Mouse (Mus musculus): ENCODE results near the gene Mvb12b. TPM values are rescaled to one million over a fixed set of nuclear protein-coding genes. Genes with fewer than 3 reads are reported as not detected.
"Not testable (repeated sequence)": the region's sequence is repeated elsewhere in the genome, so short reads cannot be mapped to it uniquely, and the experiment has no call there.

Mvb12b gene
- total and polyA plus RNA-seq, 2 experiments from 2014 or later, result 68.1 to 155 TPM

GRCm38 (mm10) chr2:33914998-33915397, 27.3 kb upstream of the Mvb12b start:
- H3K9ac ChIP-seq (replicated peaks; ENCODE audit: low read length, poor library complexity, severe bottlenecking), result no peak overlapping the region
- ATAC-seq (ENCODE audit: low FRiP score) (no peak), DNase-seq (ENCODE audit: low spot score) (no peak)
- no peak overlapping the region for H3K27ac ChIP-seq (ENCODE audit: low read depth, low read length)
- 82% methylated on average over 8 of the region's 8 CpGs for WGBS
- H3K27me3 ChIP-seq (ENCODE audit: insufficient read depth, low read length), result no peaks in the 10 kb centered on the region
- no peaks in the 10 kb centered on the region for H3K36me3 ChIP-seq (ENCODE audit: insufficient read depth, low read length)
- TF ChIP-seq CTCF (IDR thresholded peaks at IDR 0.05), result no peak
- H3K9me3 ChIP-seq (ENCODE audit: low read length), result no peaks in the 10 kb centered on the region
- no peak overlapping the region for H3K4me2 ChIP-seq (ENCODE audit: low read depth, low read length, poor library complexity, severe bottlenecking)
- no peaks in the 10 kb centered on the region for H3K4me1 ChIP-seq (ENCODE audit: insufficient read depth, low read length)
- no peak overlapping the region for H3K4me3 ChIP-seq (ENCODE audit: low read depth, low read length)

GRCm38 (mm10) chr2:33914334-33914733, 26.6 kb upstream of the Mvb12b start:
- no peak overlapping the region for H3K9ac ChIP-seq (replicated peaks; ENCODE audit: low read length, poor library complexity, severe bottlenecking)
- no peak for ATAC-seq (ENCODE audit: low FRiP score)
- no peaks in the 10 kb centered on the region for H3K36me3 ChIP-seq (ENCODE audit: insufficient read depth, low read length)
- no peaks in the 10 kb centered on the region for H3K27me3 ChIP-seq (ENCODE audit: insufficient read depth, low read length)
- H3K4me2 ChIP-seq (ENCODE audit: low read depth, low read length, poor library complexity, severe bottlenecking), result no peak overlapping the region
- no peaks in the 10 kb centered on the region for H3K4me1 ChIP-seq (ENCODE audit: insufficient read depth, low read length)
- no peak overlapping the region for H3K4me3 ChIP-seq (ENCODE audit: low read depth, low read length)
- no peaks in the 10 kb centered on the region for H3K9me3 ChIP-seq (ENCODE audit: low read length)
- DNase-seq (ENCODE audit: low spot score), result no peak
- no peak for TF ChIP-seq CTCF (IDR thresholded peaks at IDR 0.05)
- no peak overlapping the region for H3K27ac ChIP-seq (ENCODE audit: low read depth, low read length)
- 73% methylated on average over 3 of the region's 3 CpGs for WGBS

- H3K9me3 ChIP-seq (ENCODE audit: low read length); H3K36me3 ChIP-seq (ENCODE audit: insufficient read depth, low read length); DNase-seq (ENCODE audit: low spot score); H3K4me1 ChIP-seq (ENCODE audit: insufficient read depth, low read length); H3K4me2 ChIP-seq (ENCODE audit: low read depth, low read length, poor library complexity, severe bottlenecking); H3K9ac ChIP-seq (replicated peaks; ENCODE audit: low read length, poor library complexity, severe bottlenecking); ATAC-seq (ENCODE audit: low FRiP score); H3K4me3 ChIP-seq (ENCODE audit: low read depth, low read length); H3K27ac ChIP-seq (ENCODE audit: low read depth, low read length); H3K27me3 ChIP-seq (ENCODE audit: insufficient read depth, low read length): not testable (repeated sequence)
- 67% methylated on average over 1 of the region's 1 CpGs for WGBS
Measured at GRCm38 (mm10) chr2:33913598-33913997, 25.9 kb upstream of the Mvb12b start.

GRCm38 (mm10) chr2:33912741-33913140, 25.0 kb upstream of the Mvb12b start:
- no peak for TF ChIP-seq CTCF (IDR thresholded peaks at IDR 0.05)
- no peaks in the 10 kb centered on the region for H3K4me1 ChIP-seq (ENCODE audit: insufficient read depth, low read length)
- H3K4me3 ChIP-seq (ENCODE audit: low read depth, low read length), result no peak overlapping the region
- H3K9ac ChIP-seq (replicated peaks; ENCODE audit: low read length, poor library complexity, severe bottlenecking), result no peak overlapping the region
- 68% methylated on average over 3 of the region's 3 CpGs for WGBS
- no peak overlapping the region for H3K4me2 ChIP-seq (ENCODE audit: low read depth, low read length, poor library complexity, severe bottlenecking)
- DNase-seq (ENCODE audit: low spot score) (no peak), ATAC-seq (ENCODE audit: low FRiP score) (no peak)
- H3K27me3 ChIP-seq (ENCODE audit: insufficient read depth, low read length), result no peaks in the 10 kb centered on the region
- H3K9me3 ChIP-seq (ENCODE audit: low read length), result no peaks in the 10 kb centered on the region
- H3K36me3 ChIP-seq (ENCODE audit: insufficient read depth, low read length), result no peaks in the 10 kb centered on the region
- no peak overlapping the region for H3K27ac ChIP-seq (ENCODE audit: low read depth, low read length)

- Histone ChIP-seq H3K27ac (ENCODE audit: low read depth, low read length) (no peak overlapping the region), H3K4me1 (ENCODE audit: insufficient read depth, low read length) (no peaks in the 10 kb centered on the region), H3K27me3 (ENCODE audit: insufficient read depth, low read length) (no peaks in the 10 kb centered on the region), H3K4me2 (ENCODE audit: low read depth, low read length, poor library complexity, severe bottlenecking) (no peak overlapping the region), H3K36me3 (ENCODE audit: insufficient read depth, low read length) (no peaks in the 10 kb centered on the region), H3K9me3 (ENCODE audit: low read length) (no peaks in the 10 kb centered on the region), H3K4me3 (ENCODE audit: low read depth, low read length) (no peak overlapping the region), H3K9ac (replicated peaks; ENCODE audit: low read length, poor library complexity, severe bottlenecking) (no peak overlapping the region)
- no peak for TF ChIP-seq CTCF (IDR thresholded peaks at IDR 0.05)
- 54% methylated on average over 8 of the region's 8 CpGs for WGBS
- DNase-seq (ENCODE audit: low spot score), result no peak
- no peak for ATAC-seq (ENCODE audit: low FRiP score)
Measured at GRCm38 (mm10) chr2:33908374-33908773, 20.6 kb upstream of the Mvb12b start.

- TF ChIP-seq CTCF (IDR thresholded peaks at IDR 0.05), result no peak
- H3K4me1 ChIP-seq (ENCODE audit: insufficient read depth, low read length), result no peaks in the 10 kb centered on the region
- H3K27ac ChIP-seq (ENCODE audit: low read depth, low read length), result no peak overlapping the region
- H3K27me3 ChIP-seq (ENCODE audit: insufficient read depth, low read length), result no peaks in the 10 kb centered on the region
- H3K9me3 ChIP-seq (ENCODE audit: low read length), result no peaks in the 10 kb centered on the region
- H3K4me3 ChIP-seq (ENCODE audit: low read depth, low read length), result no peak overlapping the region
- no peak overlapping the region for H3K4me2 ChIP-seq (ENCODE audit: low read depth, low read length, poor library complexity, severe bottlenecking)
- no peaks in the 10 kb centered on the region for H3K36me3 ChIP-seq (ENCODE audit: insufficient read depth, low read length)
- WGBS, result 91% methylated on average over 6 of the region's 6 CpGs
- no peak overlapping the region for H3K9ac ChIP-seq (replicated peaks; ENCODE audit: low read length, poor library complexity, severe bottlenecking)
- no peak for ATAC-seq (ENCODE audit: low FRiP score)
- no peak for DNase-seq (ENCODE audit: low spot score)
Measured at GRCm38 (mm10) chr2:33907174-33907573, 19.4 kb upstream of the Mvb12b start.

Data from midbrain, postnatal 0 days (tissue).